ENCODE assay signal across 7 mouse cellular contexts in the genomic region with DNA sequence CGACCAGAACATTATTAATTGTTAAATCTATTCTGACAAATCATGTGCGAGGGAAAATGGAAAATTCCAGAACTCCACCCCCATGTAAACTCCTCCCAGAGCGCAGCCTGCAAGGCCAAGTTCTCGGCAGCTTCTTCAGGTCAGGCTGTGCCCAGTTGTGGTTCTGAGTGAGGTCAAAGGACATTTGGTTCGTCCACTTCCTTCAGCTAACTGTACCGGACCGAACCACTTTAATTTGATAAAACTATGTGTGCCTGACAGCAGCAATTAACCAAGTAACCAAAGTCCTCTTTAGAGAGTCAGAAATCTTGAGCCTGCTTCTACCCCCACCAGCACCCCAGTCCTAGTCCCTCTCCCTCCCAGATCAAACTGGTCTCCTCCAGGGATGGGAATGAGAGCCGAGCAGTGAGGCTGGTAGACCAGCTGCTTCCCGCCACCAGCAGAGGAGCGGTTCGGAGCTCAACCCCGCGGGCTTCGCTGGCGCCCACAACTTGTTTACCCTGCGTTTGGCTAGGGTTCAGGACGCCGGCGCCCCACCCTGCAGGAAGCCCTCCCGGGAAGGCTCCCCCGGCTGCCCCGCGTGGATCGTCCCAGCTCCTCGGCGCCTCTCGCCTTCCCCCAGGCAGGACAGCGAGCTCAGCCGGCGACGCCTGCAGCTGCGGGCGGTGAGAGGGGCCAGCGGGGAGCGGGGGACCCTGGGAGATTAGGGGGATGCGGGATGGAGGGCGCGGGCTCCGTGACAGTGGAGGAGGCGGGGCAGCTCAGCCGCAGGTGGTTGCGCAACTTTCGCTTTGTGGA. TPM values are rescaled to one million over a fixed set of nuclear protein-coding genes. Genes with fewer than 3 reads are reported as not detected.
DNase-seq lines count a peak whose midpoint lies in the region; ATAC-seq and TF ChIP-seq lines count a peak whose summit lies in the region.

Gene Plscr4, plus strand, starts transcription at position 113 of the 798 bp plus-strand sequence.

- peak; percentile 90 for ATAC-seq in common myeloid progenitor, adult 5-6 weeks (replicated peaks; ENCODE audit: low read depth, poor library complexity, severe bottlenecking)
- peak; percentile 73 for ATAC-seq in limb, embryonic 14.5 days (ENCODE audit: low FRiP score, low read depth)
- ATAC-seq in midbrain, embryonic 14.5 days (ENCODE audit: low FRiP score, low TSS enrichment): peak; percentile 84

- H3K4me3 ChIP-seq in limb, embryonic 14.5 days (replicated peaks; ENCODE audit: low read length): peak within 1 kb of the TSS; percentile 61
- peak within 1 kb of the TSS; percentile 56 for H3K4me3 ChIP-seq in midbrain, embryonic 14.5 days (replicated peaks; ENCODE audit: low read depth, low read length)

- WGBS in limb, embryonic 14.5 days: 15% methylated on average over 32 of the region's 43 CpGs
- 12% methylated on average over 42 of the region's 43 CpGs for WGBS in midbrain, embryonic 14.5 days

- intact Hi-C loops in gastrocnemius, postnatal 14 days (cut with DNase I; ENCODE audit: low total_unique reads): no loop called here

- H3K36me3 ChIP-seq in limb, embryonic 14.5 days (ENCODE audit: control insufficient read depth, insufficient read depth, low read length): no peaks in the 10 kb centered on the region
- H3K36me3 ChIP-seq in midbrain, embryonic 14.5 days (ENCODE audit: control insufficient read depth, insufficient read depth, low read length): no peaks in the 10 kb centered on the region

- TF ChIP-seq POLR2A in limb, embryonic 14.5 days (IDR thresholded peaks at IDR 0.05; ENCODE audit: borderline replicate concordance, extremely low read depth, insufficient read depth, insufficient read length): no peak

- H3K27me3 ChIP-seq in limb, embryonic 14.5 days (ENCODE audit: control insufficient read depth, insufficient read depth, low read length): no peaks in the 10 kb centered on the region
- no peaks in the 10 kb centered on the region for H3K27me3 ChIP-seq in midbrain, embryonic 14.5 days (ENCODE audit: control insufficient read depth, insufficient read depth, low read length)

- peak within 1 kb of the TSS; percentile 93 for H3K4me2 ChIP-seq in limb, embryonic 14.5 days (replicated peaks; ENCODE audit: low read depth, low read length, severe bottlenecking)
- H3K4me2 ChIP-seq in midbrain, embryonic 14.5 days (ENCODE audit: low read length): peak within 1 kb of the TSS; percentile 97

- H3K27ac ChIP-seq in limb, embryonic 14.5 days (replicated peaks; ENCODE audit: low read depth, low read length): 0 out of 2 replicates have a peak within 1 kb of the TSS, but pooled peaks have one; percentile 33
- no peak within 1 kb of the TSS for H3K27ac ChIP-seq in midbrain, embryonic 14.5 days (replicated peaks; ENCODE audit: low read depth, low read length)

- no peaks in the 10 kb centered on the region for H3K4me1 ChIP-seq in limb, embryonic 14.5 days (ENCODE audit: control insufficient read depth, insufficient read depth, low read length)
- H3K4me1 ChIP-seq in midbrain, embryonic 14.5 days (ENCODE audit: control insufficient read depth, insufficient read depth, low read length): peaks cover 5% of the 10 kb centered on the region; the same call in 1 of the 2 replicates

- H3K9ac ChIP-seq in limb, embryonic 14.5 days (ENCODE audit: low read depth, low read length, severe bottlenecking): peak within 1 kb of the TSS; percentile 83
- H3K9ac ChIP-seq in midbrain, embryonic 14.5 days (replicated peaks; ENCODE audit: low read length): peak within 1 kb of the TSS; percentile 66

- DNase-seq in adipocyte (ENCODE audit: low spot score): peak; percentile 80
- DNase-seq in gastrocnemius, postnatal 14 days: peak; percentile 77
- peak; percentile 25 for DNase-seq in induced T-regulatory cell, adult 2 months (ENCODE audit: low read depth)
- peak; percentile 18 for DNase-seq in limb, embryonic 14.5 days (ENCODE audit: low spot score)
- DNase-seq in midbrain, embryonic 14.5 days: peak; percentile 60
- DNase-seq in spleen, adult 18-20 months: peak; percentile 13 to 35

- no peaks in the 10 kb centered on the region for H3K9me3 ChIP-seq in limb, embryonic 14.5 days (ENCODE audit: control insufficient read depth, low read length)
- H3K9me3 ChIP-seq in midbrain, embryonic 14.5 days (ENCODE audit: control insufficient read depth, low read length): no peaks in the 10 kb centered on the region

RNA-seq across cellular contexts. Expression of gene Plscr4, which starts in this region (rescaled TPM):
- total RNA-seq in common myeloid progenitor, adult 5-6 weeks (2017): 1.2 and 2.8 TPM in 2 replicates
- total RNA-seq in gastrocnemius, postnatal 14 days (2021): 1 to 10 TPM; 3.9 to 4.2 TPM
- 3.5 and 3.8 TPM in 2 replicates for polyA plus RNA-seq in limb, embryonic 14.5 days (2012; rRNA removed)
- 2.1 and 3.1 TPM in 2 replicates for polyA plus RNA-seq in limb, embryonic 14.5 days (2014; fragmentation: Nextera tagmentation; extraction: Ambion mirVana)
- polyA plus RNA-seq in midbrain, embryonic 14.5 days (2014; fragmentation: Nextera tagmentation; extraction: Ambion mirVana): 0.55 and 1.2 TPM in 2 replicates

Comparison
In these comparisons a context has a peak if more than half of its experiments do, and no peak if none do; other contexts are left out.
1. DNase-seq: peak in every context shown above with its lines; median percentile 80 in adipocyte; 77 in gastrocnemius, postnatal 14 days; 60 in midbrain, embryonic 14.5 days; 25 in induced T-regulatory cell, adult 2 months; 24 in spleen, adult 18-20 months; 18 in limb, embryonic 14.5 days.